Mouse (Mus musculus) heart, postnatal 4 days (tissue): ENCODE data around the gene Olfr522. TPM values are rescaled to one million over a fixed set of nuclear protein-coding genes. Genes with fewer than 3 reads are reported as not detected.
"Not testable (repeated sequence)": the region's sequence is repeated elsewhere in the genome, so short reads cannot be mapped to it uniquely, and the experiment has no call there.

Experiments used
- DNase-seq: peaks from one replicate; pipeline ENCODE4 v3.0.0; 2021
- total RNA-seq, 2 experiments: library from RNA; stranded (reverse); gene quantifications; 2 replicates each; pipeline ENCODE4 v1.2.3; 2021

The Olfr522 gene
- total RNA-seq, 2 experiments from 2014 or later = not detected

- DNase-seq = no peak
Measured at GRCm38 (mm10) chr7:140160363-140160762, 4.2 kb downstream of the Olfr522 start.

GRCm38 (mm10) chr7:140154218-140154927 is 10.2 kb downstream of the Olfr522 start, which contains the start of gene Sprn:
TSS of gene Sprn (minus strand) at chr7:140154877.
- no peak for DNase-seq

GRCm38 (mm10) chr7:140153829-140154217 is 10.7 kb downstream of the Olfr522 start:
- no peak for DNase-seq

- DNase-seq = peak; percentile 25
Measured at GRCm38 (mm10) chr7:140153383-140153782, 11.2 kb downstream of the Olfr522 start.

GRCm38 (mm10) chr7:140144550-140144949 is 20.0 kb downstream of the Olfr522 start:
- DNase-seq = no peak

GRCm38 (mm10) chr7:140141350-140141749 is 23.2 kb downstream of the Olfr522 start:
- DNase-seq = peak; percentile 76

GRCm38 (mm10) chr7:140138021-140138310 is 26.6 kb downstream of the Olfr522 start:
- DNase-seq = no peak

GRCm38 (mm10) chr7:140137135-140138020 is 27.2 kb downstream of the Olfr522 start, which contains the start of gene Mtg1:
TSS of gene Mtg1 (plus strand) at chr7:140137564.
- peak; percentile 98 for DNase-seq

- DNase-seq = no peak
Measured at GRCm38 (mm10) chr7:140135106-140135770, 29.3 kb downstream of the Olfr522 start.

- not testable (repeated sequence) for DNase-seq
Measured at GRCm38 (mm10) chr7:140134033-140134432, 30.5 kb downstream of the Olfr522 start.

- not testable (repeated sequence) for DNase-seq
Measured at GRCm38 (mm10) chr7:140132184-140132583, 32.4 kb downstream of the Olfr522 start.

GRCm38 (mm10) chr7:140127911-140128310 is 36.7 kb downstream of the Olfr522 start:
- no peak for DNase-seq

GRCm38 (mm10) chr7:140126934-140127333 is 37.6 kb downstream of the Olfr522 start:
- DNase-seq = no peak

- DNase-seq = no peak
Measured at GRCm38 (mm10) chr7:140126022-140126350, 38.6 kb downstream of the Olfr522 start.

- peak; percentile 94 for DNase-seq
Measured at GRCm38 (mm10) chr7:140125278-140126021, 39.1 kb downstream of the Olfr522 start.

- no peak for DNase-seq
Measured at GRCm38 (mm10) chr7:140124382-140124781, 40.2 kb downstream of the Olfr522 start.

GRCm38 (mm10) chr7:140122765-140123164 is 41.8 kb downstream of the Olfr522 start:
- DNase-seq = no peak

GRCm38 (mm10) chr7:140121338-140121910 is 43.1 kb downstream of the Olfr522 start:
- DNase-seq = no peak

GRCm38 (mm10) chr7:140120484-140120883 is 44.1 kb downstream of the Olfr522 start:
- no peak for DNase-seq

- peak; percentile 91 for DNase-seq
Measured at GRCm38 (mm10) chr7:140116329-140117054, 48.1 kb downstream of the Olfr522 start, which contains the start of gene Echs1. TSS of gene Echs1 (minus strand) at chr7:140116476.
